Mouse (Mus musculus): ENCODE data around the gene Mamdc2. TPM values are rescaled to one million over a fixed set of nuclear protein-coding genes. Genes with fewer than 3 reads are reported as not detected.

Gene Mamdc2
- total RNA-seq, 2 experiments from 2014 or later, result not detected

DNA sequence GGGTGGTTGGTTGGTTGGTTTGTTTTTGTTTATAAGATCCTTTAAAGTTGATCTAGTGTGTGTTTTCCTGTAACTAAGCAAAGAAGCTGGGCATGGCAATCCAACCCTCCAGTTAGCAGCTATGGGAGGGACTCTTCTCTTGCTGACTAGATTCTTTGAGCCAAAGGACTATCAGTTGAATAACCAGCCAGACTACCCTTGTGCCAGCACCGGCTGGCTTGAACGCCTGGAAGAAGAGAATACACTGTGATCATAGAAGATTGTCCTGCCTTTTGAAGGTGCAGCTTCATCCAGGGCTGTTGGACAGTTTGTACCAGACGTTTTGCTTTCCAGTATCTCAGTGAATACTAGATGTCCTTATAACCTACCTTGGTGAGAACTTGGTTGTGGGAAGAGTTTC lies 86.2 kb downstream of the Mamdc2 start:
- ATAC-seq (ENCODE audit: poor library complexity, severe bottlenecking), result no peak

GRCm38 (mm10) chr19:23361124-23361523 lies 87.1 kb downstream of the Mamdc2 start:
- ATAC-seq (ENCODE audit: poor library complexity, severe bottlenecking), result no peak

GRCm38 (mm10) chr19:23360536-23360935 lies 87.7 kb downstream of the Mamdc2 start:
- ATAC-seq (ENCODE audit: poor library complexity, severe bottlenecking), result no peak

DNA sequence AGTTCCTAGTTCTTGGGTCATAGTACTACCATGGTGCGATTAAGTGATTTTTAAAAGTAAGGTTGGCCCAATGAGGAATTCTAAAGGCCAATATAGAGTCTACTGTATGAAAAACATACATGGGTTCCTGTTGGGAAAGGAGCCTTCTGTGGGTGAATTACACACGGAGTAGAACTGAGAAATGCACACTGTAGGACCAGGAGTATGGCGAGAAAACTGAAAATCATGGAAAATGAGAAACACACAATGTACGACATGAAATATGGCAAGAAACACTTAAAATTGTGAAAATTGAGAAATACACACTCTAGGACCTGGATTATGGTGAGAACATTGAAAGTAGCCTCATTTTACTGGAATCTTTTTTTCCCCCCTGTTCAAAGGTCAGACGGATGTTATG lies 91.0 kb downstream of the Mamdc2 start:
- no peak for ATAC-seq (ENCODE audit: poor library complexity, severe bottlenecking)

- ATAC-seq (ENCODE audit: poor library complexity, severe bottlenecking), result no peak
Measured at GRCm38 (mm10) chr19:23354738-23355137, 93.5 kb downstream of the Mamdc2 start.

GRCm38 (mm10) chr19:23353881-23354401 lies 94.3 kb downstream of the Mamdc2 start:
- ATAC-seq (ENCODE audit: poor library complexity, severe bottlenecking), result no peak

GRCm38 (mm10) chr19:23353161-23353560 lies 95.1 kb downstream of the Mamdc2 start:
- peak; percentile 82 for ATAC-seq (ENCODE audit: poor library complexity, severe bottlenecking)

- ATAC-seq (ENCODE audit: poor library complexity, severe bottlenecking), result no peak
Measured at GRCm38 (mm10) chr19:23351808-23352491, 96.3 kb downstream of the Mamdc2 start.

DNA sequence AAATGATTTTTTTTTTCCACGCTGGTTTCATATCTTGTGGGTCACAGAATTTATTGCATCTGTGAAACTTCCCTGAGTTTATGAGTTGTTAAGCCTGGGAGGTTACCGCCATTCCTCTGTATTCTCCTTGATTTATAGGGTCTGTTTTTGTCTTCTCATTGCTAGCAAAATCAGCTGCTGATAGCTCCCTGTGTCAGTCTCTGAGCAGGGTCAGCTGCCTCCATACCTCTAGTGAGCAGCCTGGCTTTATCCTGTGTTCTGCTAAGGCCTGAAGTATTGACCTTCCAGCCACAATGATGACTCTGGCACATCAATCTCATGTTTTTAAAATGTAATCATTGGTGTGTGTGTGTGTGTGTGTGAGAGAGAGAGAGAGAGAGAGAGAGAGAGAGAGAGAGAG lies 98.3 kb downstream of the Mamdc2 start:
- ATAC-seq (ENCODE audit: poor library complexity, severe bottlenecking), result no peak

DNA sequence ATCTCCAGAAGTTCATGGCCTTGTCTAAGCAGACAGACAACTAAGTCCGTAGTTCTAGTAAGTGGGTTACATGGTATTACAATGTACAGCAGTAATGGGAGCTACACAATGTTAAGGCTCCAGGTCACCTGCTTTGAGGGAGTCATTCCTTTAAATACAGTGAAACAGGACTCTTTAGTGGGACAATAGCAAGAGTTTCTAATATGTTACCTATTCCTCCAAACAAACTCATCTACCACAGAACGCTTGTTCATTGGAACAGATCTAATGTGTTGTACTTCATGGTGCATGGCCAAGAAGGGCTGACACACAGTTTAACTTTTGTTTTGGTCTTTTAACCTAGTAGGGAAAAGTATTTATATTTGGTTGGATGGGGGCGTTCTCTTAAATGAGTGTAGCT lies 105.5 kb downstream of the Mamdc2 start:
- no peak for ATAC-seq (ENCODE audit: poor library complexity, severe bottlenecking)

DNA sequence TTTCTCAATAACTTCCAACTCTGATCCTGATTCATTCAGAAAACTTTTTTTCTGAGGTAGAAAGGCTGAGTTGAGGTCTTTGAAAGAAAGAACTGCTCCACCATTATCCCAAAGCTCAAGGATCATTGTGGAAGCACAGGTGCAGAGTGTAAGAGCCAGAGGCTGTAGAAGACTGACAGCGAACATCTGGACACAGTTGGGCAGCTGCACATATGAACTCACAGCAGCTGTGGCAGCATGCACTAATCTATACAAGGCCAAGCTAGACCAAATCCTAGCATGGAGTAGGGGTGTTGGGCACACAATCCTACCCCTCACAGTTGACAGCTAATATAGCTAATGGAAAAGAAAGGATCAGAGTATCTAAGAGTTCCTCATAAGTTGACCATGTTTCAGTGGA lies 115.4 kb downstream of the Mamdc2 start:
- ATAC-seq (ENCODE audit: poor library complexity, severe bottlenecking), result no peak

DNA sequence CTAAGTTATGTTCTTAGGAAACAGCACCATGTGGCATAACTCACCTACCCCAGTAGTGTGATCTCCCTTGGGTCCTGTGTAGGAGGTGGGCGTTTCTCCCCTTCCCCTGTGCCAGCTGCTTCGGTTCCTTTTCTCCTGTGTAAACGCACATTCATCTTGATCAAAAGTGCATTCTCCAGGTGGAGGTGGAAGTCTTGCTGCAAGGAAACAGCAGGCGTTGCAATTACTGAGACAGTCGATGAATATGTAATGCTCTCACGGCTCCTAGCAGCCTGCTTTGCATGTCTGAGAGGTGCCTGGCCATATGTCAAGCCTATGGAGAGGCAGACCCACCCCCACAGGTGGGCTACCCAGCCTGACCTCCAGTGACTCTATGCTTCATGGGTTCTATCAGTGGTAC lies 117.4 kb downstream of the Mamdc2 start:
- ATAC-seq (ENCODE audit: poor library complexity, severe bottlenecking), result no peak

DNA sequence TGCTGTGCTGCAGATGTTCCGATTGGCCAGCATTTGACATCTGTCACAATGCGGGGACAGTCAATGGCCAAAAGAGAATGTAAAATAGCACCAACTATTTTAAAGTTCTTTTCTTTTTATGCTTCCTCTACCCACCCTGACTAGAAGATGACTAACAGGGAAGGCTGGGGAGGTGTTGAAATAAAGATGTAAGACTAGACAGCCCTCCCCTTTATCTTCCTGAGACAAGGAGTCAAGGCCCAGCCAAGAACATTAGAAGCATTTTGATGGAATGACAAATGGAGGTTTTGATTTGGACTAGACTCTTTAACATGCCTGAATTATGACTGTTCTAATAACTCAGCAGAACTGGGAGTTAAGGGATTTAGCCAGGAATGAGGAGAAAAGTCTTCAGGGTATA lies 118.9 kb downstream of the Mamdc2 start:
- no peak for ATAC-seq (ENCODE audit: poor library complexity, severe bottlenecking)

- no peak for ATAC-seq (ENCODE audit: poor library complexity, severe bottlenecking)
Measured at GRCm38 (mm10) chr19:23327056-23327640, 121.1 kb downstream of the Mamdc2 start.

DNA sequence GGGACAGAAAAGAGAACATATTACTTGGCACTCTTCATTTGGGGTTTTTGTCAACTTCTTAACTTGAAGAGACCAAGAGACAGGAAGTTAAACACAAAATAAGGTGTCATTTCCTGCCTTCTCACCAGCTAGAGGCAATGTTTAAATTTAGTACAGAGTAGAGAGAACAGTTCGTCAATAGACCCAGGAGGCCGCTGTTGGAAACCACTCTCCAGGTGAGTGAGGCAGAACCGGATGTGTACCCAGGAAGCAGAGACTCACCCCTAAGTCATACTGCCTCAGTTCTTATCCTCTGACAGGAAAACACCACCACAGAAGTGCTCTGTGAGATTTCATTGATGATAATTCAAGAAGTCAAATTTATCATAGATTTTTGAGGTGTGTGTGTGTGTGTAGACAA lies 125.1 kb downstream of the Mamdc2 start:
- ATAC-seq (ENCODE audit: poor library complexity, severe bottlenecking), result peak; percentile 84

GRCm38 (mm10) chr19:23317989-23318358 lies 130.3 kb downstream of the Mamdc2 start:
- no peak for ATAC-seq (ENCODE audit: poor library complexity, severe bottlenecking)

GRCm38 (mm10) chr19:23317295-23317988 lies 130.8 kb downstream of the Mamdc2 start:
- no peak for ATAC-seq (ENCODE audit: poor library complexity, severe bottlenecking)

GRCm38 (mm10) chr19:23316851-23317250 lies 131.4 kb downstream of the Mamdc2 start:
- ATAC-seq (ENCODE audit: poor library complexity, severe bottlenecking), result no peak

GRCm38 (mm10) chr19:23309979-23310378 lies 138.3 kb downstream of the Mamdc2 start:
- ATAC-seq (ENCODE audit: poor library complexity, severe bottlenecking), result no peak

DNA sequence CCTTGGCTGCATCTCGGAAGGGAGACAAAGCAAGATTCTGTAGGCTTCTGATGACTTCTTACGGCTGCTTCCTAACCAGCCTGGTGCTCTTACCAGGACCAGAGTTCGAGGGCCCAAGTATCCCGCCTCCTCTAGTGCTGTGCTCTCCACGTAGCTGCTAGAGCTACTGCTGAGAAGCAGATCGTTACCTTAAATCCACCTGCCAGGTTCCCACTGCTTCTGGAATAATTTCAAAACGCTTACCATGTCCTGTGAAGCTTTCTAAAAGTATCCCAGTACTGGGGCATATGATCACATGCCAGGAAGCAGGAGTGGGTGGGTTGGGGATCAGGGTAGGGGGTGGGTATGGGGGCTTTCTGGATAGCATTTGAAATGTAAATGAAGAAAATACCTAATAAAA lies 141.6 kb downstream of the Mamdc2 start:
- ATAC-seq (ENCODE audit: poor library complexity, severe bottlenecking), result no peak

GRCm38 (mm10) chr19:23299987-23300386 lies 148.3 kb downstream of the Mamdc2 start:
- no peak for ATAC-seq (ENCODE audit: poor library complexity, severe bottlenecking)

DNA sequence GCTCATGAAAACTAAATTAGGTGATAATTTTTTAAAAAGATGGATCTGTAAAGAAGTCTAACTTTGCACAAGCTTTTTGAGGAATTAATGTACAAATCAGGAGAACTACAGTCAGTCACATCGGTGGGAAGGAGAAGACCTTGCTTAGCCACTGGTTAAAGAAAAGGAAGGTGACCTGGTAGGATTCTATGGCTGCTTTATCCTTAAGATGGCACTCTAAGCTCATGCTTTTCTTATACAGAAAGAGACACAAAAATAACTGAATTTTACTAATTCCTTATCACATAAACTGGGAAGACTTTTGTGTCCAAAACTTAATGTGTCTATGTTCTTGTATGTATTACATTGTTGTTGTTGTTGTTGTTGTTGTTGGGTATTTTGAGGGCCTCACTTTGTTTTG lies 149.3 kb downstream of the Mamdc2 start:
- no peak for ATAC-seq (ENCODE audit: poor library complexity, severe bottlenecking)
